Mouse (Mus musculus) layer of hippocampus, adult 9-11 months (tissue): ENCODE results near the gene Olfr56.
A peak's percentile ranks its signal among the peaks of the same experiment; 100 is the strongest.

ENCODE experiments used
- DNase-seq: peaks from one replicate; pipeline ENCODE4 v3.0.0; 2022

The Olfr56 gene

DNA sequence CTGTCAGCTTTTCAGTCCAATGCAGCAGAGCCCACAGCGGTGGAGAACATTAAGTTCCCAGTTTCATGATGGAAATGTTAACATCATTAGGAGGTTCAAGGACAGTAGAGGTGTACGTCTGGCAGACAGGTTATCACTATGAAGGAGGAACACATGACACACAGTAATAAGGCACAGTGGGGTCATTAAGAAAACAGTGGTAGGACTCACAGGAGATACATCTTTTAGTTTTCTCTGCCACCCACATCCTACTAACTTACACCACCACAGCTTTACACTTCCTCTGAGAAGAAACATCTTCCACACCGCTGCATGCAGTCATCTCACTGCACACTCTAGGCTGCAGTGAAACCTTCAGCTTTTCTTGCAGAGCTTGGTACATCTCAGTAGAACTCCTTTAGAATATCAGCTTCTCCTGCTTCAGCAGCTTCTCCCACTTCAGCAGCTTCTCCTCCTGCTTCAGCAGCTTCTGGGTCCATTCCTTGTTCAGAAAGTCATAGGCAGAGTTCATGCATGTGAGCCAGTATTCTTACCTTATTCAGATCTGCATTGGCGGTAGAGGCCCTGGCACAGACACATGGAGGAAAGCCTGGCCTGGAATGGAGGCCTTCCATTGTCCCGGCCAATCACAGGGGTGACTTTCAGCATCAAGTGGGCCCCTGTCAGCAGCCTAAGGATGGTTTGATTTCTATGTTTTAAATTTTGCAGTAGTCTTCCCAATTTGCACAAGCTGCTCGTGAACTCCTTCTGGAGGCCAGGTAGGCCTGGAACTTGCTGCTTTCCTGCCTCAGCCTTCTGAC, 115.4 kb downstream of the Olfr56 start:
- DNase-seq, result no peak

DNA sequence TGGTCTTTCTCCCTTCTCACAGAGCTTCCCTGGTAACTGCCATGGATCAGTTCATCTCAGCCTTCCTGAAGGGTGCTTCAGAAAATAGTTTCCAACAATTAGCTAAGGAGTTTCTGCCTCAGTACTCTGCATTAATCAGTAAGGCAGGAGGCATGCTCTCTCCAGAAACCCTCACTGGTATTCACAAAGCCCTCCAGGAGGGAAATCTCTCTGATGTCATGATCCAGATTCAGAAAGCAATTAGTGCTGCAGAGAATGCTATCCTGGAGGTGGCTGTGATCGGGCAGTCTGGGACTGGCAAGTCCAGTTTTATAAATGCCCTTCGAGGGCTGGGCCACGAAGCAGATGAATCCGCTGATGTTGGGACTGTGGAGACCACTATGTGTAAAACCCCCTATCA, 116.7 kb downstream of the Olfr56 start:
- no peak for DNase-seq

DNA sequence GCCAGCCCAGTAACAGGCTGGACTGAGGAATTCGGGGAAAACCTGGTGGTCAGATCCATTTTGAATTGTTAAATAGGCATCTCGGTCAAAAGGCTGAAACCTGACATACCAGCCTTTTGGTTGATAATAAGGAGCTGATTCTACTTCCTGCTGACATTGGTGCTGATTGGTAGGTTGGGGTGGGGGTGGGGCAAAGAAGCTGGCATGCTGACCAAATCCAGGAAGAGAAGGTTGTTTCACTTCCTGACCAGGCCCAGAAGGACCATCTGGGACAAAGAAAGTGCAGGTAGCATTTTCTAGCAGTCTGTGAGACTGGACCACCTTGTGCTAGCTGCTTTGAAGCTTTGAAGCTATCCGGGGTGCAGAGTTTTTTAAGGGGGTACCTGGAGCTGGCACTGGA, 121.7 kb downstream of the Olfr56 start:
- DNase-seq, result no peak

DNA sequence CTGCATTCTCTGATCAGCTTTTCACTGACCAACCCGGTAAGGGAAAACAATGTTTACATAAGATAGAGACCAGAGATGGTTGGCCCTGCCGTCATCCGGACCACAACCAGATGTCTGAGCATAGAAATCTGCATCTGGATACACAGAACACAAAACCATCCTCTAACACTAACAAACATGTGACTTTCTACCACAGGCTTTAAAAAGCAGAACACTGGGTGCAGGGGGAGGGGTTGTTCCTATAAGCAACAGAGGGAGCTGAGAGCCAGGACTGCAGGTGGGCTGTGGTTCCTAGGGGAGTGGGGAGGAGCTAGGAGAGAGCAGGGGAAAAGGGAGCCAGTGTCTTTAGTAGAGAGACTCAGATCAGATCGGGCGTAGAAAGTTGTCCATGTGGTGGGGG, 122.8 kb downstream of the Olfr56 start:
- no peak for DNase-seq

DNA sequence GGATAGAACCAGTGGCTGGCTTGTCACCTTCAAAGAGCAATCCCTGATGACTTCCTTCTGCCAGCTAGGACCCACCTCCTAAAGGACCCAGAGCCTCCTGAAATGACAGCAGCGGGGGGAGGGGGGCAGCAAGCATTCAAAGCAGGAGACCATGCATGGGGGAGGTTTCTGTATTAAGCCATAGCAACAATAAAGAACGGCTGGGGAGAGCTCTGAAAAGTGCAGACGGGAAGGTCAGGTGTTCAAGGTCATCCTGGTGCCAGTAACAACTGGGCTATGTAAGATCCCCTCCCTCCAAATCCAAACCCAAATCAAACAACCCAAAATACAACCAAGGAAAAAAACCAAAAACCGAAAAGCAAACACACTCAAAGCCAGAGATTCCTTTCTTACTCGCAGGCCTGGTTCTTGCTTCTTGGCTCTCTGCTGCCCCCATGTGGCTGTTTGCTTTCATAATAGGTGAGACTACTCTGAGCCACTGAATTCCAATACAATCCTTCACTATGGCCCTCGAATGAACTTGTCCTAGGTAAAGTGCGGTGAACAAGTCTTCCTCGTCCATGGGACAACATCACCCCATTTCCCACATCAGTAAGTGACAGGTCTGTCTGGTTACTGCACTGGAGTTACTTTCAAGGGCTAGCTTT, 124.5 kb downstream of the Olfr56 start:
- peak; percentile 78 for DNase-seq

DNA sequence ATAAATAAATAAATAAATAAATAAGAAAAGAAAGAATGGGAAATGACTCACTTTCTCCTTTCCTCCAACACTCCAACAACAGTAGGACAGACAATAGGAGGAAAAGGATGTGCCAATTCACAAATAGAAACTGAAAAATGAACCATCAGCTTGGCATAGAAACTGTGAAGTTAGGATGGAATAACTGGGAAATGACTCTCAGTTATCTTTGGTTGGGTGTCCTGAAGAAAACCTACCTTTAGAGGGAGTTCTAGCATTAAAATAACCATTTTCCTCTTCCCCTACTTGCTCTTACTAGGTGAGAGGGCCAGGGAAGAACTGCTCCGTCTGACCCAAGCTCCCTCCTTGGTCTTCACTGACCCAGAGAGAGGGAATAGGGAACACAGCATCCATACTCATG, 127.1 kb downstream of the Olfr56 start:
- no peak for DNase-seq

DNA sequence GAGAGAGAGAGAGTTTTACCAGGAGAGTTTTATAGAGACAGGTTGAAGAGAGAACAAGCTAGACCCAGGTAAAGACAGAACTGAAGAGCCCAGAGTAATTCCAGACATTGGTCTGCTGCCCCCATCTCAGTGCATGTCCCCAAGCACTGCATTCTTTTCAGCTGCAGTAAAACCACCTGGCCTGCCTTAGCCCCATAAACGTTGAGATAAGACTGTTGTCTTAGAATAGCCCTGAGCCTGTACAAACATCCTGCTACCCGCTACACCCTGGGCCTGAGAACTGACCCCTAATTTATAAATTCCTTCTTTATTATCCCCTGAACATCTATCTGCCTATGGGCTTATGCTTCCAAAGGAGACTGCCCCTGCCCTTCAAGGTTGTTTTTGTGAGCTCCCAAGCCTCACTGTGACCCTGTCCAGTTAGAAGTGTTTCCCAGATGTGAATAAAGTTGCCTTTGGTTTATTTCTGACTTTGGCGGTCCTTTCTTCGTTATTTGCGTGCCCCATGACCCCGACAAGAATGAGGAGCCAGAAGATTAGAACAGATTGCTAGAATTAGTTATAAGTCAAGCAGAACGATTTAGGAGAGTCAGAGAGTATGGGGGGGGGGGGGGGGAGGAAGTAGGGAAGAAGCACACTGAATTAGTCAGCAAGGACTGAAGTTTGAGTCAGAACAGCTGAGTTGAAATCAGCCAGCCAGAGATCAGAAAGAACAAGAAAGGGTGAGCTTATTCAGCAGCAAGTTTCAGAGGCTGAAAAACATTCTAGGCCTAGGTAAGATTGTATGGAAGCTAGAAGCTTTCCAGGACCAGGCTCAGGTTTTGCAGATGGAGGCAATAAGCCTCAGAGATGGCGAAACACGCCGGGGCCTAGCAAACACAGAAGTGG, 129.2 kb downstream of the Olfr56 start:
- DNase-seq, result no peak

DNA sequence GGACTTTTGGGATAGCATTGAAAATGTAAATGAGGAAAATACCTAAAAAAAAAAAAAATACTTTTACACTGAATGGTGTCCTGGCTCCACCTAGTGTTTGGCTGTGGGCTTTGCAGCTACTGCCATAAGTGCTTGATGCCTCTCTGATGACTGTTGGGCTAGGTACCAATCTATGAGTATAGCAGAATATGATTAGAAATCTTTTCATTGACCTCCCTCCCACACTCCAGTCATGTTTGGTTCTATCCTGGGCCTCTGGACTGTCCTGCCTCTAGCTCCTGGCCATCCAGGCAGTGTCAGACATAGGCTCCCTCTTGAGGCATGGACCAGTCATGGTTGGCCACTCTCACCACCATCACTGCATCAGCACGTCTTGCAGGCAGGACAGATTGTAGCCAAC, 130.1 kb downstream of the Olfr56 start:
- no peak for DNase-seq

DNA sequence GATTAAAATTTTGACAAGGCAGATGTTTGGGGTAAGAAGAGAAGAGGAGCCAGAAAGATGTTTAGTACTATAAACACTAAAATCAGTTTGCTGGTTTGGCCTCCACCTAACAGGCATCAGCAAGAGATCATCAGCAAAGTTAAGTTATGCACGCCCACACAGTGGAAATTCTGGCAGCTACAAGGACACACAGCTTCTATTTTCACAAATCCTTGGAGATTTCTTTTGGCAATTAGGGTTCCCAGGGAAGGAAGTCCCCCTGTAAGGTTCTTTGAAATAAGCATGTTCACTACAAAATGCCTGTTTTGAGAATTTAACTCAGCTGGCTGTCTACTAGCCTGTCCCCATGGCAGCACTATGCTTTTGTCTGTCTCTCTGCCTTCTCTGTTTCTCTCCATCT, 132.3 kb downstream of the Olfr56 start:
- no peak for DNase-seq

DNA sequence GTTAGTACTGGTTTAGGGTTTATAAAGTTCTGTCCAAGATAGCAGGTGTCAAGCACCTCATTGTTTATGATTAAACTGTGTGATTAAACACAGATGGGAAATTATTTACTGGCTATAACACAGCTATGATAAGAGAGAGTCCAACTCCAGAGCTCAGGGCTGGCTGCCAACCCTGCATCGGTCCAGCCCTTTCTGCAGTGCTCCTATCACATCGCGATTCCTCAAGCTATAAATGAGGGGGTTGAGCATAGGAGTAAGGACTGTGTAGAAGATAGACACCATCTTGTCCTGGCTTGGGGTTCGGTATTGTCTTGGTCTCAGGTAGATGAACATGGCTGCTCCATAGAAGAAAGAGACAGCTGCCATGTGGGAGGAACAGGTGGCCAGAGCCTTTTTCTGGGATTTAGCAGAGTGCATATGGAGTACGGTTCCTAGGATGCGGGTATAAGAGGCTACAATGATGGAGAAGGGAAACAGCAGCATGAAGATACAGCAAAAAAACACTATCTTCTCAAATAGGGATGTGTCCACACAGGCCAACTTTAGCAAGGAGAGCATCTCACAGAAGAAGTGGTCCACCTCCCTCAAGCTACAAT, 134.0 kb downstream of the Olfr56 start:
- peak; percentile 51 for DNase-seq

DNA sequence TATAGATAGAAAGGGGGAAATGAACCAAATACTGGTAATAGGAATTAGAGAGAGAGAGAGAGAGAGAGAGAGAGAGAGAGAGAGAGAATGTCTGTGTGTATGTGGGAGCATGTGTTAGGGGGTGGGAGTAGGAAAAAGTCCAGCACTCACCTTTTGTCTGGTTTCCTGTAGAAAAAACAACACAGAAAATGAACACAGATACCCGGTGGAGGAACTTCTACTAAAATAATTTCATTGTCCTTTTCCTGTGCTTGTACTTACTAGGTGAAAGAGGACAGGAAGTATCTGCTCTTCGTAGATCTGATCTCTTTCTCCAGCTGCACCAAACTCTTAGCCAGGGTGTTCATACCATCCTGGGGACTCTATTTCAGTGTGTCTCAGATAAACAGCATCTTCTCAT, 135.5 kb downstream of the Olfr56 start:
- no peak for DNase-seq

DNA sequence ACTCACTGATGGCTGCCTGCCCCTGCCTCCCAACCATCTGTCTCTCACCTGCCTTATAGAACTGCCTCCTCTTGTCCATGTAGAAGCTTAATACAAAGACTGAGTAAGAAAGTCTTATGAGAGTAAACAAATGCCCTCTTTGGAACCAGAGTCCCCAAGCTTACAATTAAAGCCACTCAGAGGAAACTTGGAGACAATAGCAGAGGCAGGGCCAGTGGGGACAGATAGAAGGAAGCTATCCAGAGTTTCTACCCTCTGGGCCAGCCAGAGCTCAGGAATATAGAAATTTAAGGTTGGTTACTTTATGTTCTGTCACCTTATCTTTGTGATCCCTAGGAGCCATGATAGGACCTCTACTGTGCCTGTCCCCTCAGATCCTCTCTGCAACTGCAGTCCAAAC, 136.1 kb downstream of the Olfr56 start, which contains the start of gene Olfr1396:
TSS of gene Olfr1396 (minus strand) at position 101 of the 400 bp plus-strand sequence.
- DNase-seq, result no peak

DNA sequence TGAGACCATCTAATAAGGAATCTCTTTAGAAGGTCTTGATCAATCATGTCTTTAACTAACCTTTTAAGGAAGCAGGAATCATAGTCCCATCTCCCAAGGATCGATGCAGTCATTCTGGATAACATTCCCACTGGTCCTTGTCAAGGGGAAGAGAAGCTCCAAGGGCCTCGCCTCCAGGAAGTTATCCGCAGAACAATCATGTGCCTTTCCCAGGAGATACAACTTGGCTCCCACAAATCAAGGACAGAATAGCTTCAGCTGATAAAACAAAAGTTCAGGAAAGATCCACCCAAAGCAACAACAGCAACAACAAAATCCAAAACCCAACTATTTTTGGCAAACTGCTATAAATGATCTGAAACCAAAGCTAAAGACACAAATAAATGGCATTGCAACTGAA, 140.9 kb downstream of the Olfr56 start:
- DNase-seq, result no peak

DNA sequence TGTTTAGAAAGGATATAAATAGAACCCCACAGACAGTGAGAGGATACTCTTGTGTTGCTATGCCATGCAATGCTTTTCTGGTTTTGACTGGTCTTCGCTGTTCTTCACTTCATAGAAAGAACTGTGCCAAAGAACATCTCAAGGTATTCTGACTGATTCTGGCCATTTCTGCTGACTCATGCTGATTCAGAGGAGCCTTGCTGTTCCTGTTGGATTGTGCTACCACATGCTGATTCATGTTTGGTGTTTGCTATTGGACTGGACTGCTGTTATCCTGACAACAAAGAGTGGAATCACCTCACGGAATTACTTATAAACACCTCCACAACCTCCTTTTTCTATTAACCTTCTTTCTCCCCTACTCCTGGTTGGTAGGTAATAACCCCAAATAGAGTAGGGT, 145.5 kb downstream of the Olfr56 start:
- DNase-seq, result no peak

DNA sequence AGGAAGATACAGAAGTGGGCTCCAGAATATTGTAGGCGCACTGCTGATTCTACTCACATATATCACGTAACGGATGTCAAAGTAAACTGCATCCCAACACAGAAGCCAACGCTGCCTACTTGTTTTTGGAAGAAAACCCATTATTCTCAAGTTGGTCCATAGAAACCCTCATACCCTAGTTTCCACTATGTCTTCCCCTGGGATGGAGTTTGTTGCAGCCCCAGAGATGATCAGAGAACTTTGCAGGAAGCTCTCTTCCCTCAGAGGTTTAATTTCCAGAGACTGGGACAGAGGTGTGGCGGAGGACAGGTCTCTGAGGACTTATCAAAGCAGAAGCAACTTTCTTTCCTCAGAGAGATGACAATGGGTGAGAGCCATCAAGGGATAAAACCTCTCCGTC, 163.3 kb downstream of the Olfr56 start, which contains the start of gene Olfr1395:
TSS of gene Olfr1395 (plus strand) at position 301 of the 400 bp plus-strand sequence.
- no peak for DNase-seq

DNA sequence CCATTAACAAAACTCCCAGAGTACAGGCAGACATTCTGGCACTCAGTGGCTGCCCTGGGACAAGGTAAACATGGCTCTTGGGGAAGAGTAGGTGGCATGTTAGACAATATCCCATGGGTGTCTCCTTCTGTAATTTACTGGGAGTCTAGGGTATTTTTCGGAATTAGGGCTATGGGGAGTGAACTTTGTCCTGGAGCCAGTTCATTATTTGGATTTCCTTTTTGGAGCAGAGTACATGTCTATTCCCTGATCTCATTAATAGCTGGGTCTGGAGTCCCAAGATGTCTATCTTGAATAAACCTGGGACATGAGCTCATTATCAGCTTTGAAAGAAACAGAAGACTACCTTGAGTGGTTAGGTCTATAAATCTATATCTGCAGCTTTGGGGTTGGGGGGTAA, 175.4 kb downstream of the Olfr56 start, which contains the start of gene Olfr1394:
TSS of gene Olfr1394 (plus strand) at position 301 of the 400 bp plus-strand sequence.
- DNase-seq, result no peak

DNA sequence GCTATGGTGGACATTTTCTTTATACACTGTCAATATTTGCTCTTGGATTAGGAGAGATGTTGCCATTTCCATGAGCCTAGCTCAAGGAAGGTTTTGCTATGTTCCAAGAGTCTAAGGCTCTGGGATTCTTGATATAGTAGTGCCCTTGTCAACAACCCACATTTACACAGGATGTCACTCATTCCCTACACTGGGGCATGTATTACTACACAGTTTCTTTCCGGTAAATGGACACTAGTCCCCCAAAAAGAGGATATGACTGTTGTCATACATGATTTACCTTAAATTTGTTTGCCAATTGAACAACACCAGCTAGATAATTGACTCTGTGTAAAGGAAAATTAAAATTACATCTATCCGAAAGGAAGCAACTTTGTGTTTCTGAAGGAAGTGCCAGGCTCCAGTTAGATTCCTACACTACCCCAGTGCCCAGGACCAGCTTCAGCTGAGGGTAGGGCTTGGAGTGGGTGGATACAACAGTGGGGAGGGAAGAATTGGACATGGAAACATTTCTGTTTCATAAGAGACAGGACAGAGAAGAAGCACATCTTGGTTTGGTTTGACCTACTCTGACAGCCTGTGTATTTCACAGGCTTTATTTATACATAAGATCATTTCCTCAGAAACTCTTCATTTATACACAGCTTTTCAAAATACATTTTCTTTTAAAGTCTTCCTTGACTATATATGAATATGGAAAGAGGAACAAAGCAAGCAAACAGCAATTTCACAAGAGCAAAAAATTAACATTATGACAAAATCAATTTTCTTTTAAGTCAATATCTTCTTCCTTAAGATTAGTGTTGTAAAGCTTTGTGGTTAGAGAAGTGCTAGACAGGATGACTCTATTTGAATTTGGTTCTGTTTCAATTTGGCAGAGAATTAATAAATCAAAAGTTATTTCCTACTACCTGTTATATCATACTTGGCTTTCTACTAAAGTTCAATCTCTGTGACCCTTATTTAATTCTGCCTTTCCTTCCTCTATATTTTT, 178.4 kb downstream of the Olfr56 start:
- no peak for DNase-seq

DNA sequence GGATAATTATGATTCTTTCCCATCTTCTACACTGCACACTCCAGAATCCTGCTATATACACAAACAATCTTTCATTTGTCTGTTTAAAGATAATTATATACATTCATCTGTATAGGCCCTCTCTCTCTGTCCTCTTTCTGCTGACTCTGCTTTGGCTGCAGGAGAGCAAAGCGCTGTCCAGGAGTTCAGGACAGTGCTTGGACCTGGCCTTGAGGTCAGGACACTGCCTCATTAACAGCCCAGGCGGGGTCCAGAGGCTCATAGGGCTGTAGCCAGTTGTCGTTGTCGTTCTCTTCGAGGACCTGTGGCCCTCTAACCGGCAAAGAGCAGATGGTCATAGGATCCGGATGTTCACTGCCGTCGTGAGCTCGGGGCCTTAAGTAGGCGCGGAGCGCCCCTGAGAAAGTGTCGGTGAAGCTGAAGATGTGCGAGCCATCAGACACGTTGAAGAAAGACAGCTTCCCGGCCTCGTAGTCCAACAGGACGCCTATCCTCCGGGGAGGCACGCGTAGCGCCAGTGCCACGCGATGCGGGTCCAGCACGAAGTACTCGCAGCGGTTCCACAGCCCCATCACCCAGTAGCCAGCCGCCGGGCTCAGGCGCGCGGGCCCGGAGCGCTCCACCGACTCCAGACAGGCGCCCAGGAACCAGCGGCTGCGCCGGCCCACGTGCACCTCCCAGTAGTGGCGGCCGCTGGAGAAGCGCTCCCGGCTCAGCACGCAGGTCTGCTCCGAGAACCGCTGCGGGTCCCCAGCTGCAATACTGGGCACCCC, 190.3 kb downstream of the Olfr56 start:
- no peak for DNase-seq

DNA sequence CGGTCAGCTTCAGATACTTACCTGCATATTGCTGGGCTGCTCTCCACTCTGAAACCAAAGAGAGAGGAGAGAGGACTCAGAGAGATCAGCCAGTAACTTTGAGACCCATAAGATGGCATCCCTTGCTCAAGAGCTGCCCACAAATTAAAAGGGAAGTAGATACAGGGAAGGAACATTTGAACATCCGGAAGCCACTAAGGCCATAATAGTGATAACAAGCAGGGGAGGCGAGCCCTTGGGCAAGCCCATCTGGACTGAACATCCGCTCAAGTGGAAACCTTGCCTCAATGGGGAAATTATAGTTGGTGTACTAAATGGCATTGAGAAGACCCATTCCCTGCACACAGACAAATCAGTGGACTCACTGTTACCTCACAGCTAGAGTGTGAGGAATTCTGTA, 191.9 kb downstream of the Olfr56 start:
- DNase-seq, result no peak

DNA sequence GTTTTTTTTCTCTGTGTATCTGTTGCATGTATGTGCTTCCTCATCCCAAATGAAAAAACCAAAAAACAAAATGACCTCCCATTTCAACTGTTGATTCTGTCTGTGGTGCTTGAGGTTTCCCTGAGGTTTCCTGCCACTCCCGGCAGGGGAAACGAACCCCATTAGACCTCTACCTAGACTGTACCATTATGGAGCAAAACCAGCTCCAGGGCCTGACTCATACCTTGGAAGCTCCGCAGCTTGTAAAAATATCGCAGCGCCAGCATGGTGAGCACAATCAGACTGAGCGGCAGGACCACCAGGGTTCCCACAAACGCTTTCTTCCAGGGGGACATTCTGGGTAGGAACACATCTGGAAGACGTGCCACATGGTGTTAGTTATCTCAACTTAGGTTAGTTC, 196.7 kb downstream of the Olfr56 start:
- DNase-seq, result no peak
